Mouse (Mus musculus) spleen, adult 18-20 months (tissue): ENCODE measurements around the gene Map2k6.

Experiments used
- DNase-seq, 2 experiments: peaks; one replicate each; pipeline ENCODE4 v3.0.0; 2022; ENCODE audit warnings: mixed read lengths in 2 of 2

Map2k6 gene

DNA sequence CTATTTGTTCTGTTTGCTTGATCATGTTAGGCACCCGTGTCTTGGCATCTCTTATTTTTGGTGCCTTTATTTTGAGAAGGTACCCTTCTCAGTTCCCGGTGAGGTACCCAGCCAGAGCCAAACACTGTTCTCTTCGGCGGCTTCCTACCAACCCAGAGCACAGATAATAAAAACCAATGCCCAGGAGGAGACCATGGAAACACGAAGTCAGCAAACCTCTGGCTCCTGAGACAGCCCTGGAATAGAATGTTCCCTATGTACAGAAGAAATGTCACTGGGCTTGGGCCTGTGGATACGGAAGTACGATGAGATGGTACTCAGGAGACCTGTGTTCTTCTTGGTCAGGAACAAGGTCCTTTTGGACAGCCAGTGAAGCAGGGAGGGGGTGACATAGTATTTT lies 89.4 kb downstream of the Map2k6 start:
- DNase-seq = no peak

DNA sequence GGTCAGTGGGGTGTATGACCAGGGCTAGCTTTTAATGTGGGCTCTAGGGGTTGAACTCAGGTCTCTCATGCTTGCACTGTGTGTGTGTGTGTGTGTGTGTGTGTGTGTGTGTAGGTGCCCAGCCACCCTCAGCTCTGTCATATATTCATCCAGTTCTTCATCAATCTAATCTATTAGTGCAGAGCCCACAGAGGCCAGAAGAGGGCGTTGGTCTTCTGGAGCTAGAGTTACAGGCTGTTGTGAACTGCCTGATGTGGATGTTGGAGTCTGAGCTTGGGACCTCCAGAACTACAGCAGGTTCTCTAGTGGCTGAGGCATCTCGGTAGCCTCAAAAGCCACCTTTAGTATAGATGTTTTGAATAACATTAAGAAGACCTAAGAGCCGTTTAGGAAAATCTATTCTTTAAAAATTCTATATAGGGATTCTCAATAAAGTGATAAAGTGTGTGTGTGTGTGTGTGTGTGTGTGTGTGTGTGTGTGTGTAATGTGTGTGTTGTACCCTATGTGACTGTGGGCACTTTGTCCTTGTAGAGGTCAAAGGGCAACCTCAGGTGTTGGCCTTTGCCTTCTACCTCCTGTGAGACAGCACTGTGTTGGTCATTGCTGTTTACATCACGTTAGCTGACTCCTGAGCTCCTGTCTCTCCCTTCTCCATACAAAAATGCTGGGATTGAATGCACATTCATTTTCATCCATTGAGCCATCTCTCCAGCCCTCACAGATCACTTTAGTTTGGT lies 96.6 kb downstream of the Map2k6 start:
- DNase-seq = no peak

GRCm38 (mm10) chr11:110496061-110496446 lies 97.1 kb downstream of the Map2k6 start:
- peak in 1 of 2 experiments; percentile 44 for DNase-seq

DNA sequence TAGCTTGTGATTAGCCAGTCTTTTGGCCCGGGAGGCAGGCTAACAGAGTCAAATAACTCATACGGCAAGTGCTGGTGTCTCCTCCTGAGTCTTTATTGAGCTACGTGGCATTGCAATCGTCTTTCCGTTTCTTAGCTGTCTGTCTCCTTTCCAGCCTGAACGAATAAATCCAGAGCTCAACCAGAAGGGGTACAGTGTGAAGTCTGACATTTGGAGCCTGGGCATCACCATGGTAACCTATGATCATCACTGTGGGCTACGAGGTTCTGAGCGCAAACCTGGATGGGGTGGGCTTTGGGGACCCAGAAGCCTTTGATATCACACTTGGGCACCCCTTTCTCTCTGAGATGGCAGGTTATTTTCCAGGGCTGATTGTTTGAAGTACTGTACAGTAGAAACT lies 98.8 kb downstream of the Map2k6 start:
- DNase-seq = no peak

DNA sequence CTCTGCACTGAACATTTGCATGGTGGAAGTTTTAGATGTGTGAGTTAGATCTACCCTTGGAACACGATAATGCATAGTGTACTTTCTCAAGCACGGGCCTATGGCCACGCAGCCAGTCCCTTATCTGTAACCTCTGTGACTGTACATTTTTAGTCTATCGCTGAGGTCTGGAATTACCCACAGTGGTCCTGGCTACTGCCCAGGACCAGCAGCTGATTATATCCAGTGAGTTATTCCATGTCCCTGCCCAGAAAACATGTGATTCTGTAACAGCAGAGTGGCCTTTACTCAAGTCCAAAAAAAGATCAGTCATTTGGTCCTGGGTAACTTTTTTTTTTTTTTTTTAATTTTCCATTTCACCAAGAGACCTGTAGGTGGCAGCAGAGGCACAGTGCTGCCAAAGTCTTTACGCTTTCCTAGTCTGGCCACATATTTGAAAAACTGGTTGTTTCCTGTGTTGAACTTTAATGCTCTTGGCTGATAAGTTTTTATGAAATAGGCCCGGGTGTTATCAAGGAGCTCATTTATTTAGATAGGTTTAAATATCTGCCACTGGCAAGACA lies 99.8 kb downstream of the Map2k6 start:
- DNase-seq = no peak

DNA sequence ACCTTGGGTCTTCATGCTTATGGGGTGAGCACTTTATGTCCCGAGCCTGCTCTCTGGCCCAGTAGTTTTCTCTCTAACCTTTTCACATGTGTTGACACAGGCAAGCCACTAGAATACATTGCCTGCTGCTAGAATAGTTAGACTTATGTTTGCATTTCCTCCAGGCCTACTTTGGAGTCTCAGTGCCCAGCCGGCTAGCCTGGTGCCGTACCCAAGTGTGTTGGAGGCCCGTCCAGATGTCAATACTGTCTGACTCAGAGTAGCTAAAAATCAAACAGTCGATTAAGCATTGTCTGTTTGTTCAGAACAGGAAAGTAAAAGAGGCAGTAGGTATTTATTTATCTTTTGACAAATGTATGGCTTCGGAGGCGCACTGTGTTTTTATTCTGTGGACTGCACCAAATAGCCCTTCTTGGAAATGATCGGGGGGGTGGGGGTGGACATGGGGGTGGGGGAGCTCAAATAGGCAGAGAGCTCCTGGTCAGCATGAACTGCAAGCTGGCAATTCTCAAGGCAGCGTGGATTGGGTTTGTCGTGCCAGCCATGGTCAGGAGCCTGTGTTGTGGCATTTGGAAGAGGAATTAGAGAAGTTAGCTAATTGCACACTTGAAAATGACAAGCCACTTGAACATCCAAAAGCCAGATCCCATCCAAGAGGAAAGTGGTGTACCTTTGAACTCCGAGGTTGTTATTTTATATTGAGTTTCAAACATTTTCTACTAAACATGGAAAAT lies 104.2 kb downstream of the Map2k6 start:
- DNase-seq = no peak

DNA sequence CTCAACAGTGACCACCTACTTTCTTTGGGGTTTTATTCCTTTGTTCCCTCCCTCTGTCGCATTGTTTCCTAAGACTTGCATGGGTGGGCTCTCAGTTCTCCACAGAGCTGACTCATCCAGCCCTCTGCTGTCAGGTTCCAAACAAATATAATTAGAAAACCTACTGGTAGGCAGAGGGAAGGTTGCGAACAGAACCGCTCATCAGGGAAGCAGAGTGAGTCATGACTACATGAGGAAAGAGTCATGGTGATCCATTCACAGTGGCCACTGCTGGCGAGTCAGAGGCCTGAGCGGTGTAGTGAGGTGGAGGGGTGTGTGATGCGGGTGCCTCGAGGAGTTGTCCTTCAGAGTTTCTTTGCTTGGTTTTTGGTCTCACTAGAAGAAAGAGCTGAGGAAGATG lies 112.5 kb downstream of the Map2k6 start:
- no peak for DNase-seq

- DNase-seq = no peak
These were observed 119.7 kb downstream of the Map2k6 start for GRCm38 (mm10) chr11:110518648-110519047.

DNA sequence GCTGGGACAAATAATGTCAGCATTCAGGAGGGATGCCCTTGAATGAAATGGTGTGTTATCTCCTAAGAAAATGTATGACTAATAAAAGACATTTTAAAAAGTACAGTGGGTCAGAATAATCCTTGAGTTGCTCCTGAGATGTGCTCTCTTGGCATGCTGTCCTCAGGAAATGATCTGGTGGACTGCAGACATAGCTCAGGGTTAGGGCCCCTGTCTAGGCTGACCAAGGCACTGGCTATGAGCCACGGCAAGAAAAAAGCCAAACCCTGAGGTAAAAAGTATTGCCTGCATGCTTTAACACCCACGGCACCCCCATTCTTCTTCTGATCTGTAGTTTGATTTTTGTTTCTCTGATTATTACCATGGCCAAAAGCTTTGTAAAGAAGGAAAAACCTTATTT lies 124.0 kb downstream of the Map2k6 start:
- DNase-seq = no peak

DNA sequence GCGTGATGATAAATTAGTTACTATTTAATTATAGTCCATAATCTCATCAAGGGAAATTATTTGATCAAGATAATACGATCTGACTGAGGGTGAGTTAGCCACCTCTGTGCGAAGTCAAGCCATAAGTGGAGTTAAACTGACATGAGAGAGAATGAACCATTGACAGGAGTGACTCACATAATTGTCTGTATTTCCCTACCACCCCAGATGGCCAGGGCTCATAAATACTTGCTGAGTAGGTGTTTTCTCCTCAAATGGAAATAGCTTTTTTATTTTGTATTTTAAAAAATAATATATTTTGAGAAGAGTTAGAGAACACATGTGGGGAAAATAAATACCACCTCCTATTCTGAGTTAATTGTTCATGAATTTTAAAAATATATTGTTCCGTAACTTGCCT lies 127.2 kb downstream of the Map2k6 start:
- no peak for DNase-seq

- DNase-seq = no peak
These were observed 132.2 kb downstream of the Map2k6 start for GRCm38 (mm10) chr11:110531087-110531486.

GRCm38 (mm10) chr11:110534856-110535255 lies 135.9 kb downstream of the Map2k6 start:
- DNase-seq = no peak

DNA sequence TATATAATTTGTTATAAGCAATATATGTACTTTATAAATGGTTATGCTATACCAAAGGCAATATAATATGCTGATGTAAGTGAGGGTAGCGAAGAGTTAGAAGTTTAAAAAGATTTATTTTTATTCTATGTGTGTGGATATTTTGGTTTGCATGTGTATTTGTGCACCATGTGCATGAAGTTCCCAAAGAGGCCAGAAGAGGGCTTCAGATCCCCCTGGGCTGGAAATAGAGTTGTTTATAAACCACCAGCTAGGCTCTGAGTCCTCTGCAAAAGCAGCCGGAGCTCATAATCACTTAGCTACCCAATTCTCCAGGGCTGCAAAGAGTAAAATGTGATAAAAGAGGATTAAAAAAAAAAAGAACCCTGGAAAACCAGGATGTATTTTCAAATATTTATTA lies 137.6 kb downstream of the Map2k6 start:
- no peak for DNase-seq

DNA sequence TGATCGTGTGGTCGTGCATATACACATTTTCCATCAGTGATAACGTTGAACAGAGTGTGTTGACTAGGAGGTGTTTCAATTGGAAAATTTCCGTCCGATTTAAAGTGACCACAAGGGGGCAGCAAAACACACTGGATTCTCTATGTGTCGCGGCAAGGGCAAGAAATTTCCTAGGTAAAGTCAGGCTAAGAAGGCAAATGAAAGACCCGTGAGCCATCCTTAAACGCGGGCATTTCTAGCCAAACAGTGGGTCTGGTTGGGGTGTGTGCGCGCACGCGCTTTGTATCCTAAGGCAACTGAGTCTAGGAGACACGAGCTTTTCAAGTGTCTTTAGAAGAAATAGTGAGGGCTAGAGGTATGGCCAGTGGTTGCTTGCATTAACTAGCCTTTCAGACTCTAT lies 138.7 kb downstream of the Map2k6 start:
- DNase-seq = peak; percentile 10 to 60

GRCm38 (mm10) chr11:110538206-110538605 lies 139.3 kb downstream of the Map2k6 start:
- no peak for DNase-seq

- no peak for DNase-seq
These were observed 143.0 kb downstream of the Map2k6 start for GRCm38 (mm10) chr11:110541933-110542332.

GRCm38 (mm10) chr11:110544419-110545210 lies 145.7 kb downstream of the Map2k6 start:
- DNase-seq = no peak

- no peak for DNase-seq
These were observed 146.5 kb downstream of the Map2k6 start for GRCm38 (mm10) chr11:110545416-110545815.

DNA sequence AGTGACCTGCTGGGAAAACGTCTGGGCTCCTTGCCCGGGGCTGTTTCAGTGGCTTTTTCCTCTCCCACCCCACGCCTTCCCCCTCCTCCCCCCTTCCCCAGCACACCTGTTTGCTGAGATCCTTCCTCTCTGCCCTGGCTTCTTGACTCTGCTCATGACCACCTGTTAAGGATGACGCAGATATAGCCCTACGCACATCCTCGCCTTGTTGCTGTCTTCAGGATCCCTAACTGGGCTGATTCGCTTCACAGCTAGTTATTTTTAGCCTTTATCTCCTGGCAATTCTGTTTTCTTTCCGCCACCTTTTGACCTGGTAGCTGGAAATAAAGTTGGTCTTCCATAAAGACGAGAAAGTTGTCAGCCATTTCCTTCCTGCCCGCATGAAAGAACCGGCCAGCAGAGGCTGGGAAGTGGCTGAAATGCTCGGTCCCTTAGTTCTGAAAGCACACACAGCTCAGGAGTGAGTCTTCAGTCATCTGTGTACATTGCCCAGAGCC lies 152.6 kb downstream of the Map2k6 start:
- no peak for DNase-seq

- no peak for DNase-seq
These were observed 163.6 kb downstream of the Map2k6 start for GRCm38 (mm10) chr11:110562320-110563081.

- no peak for DNase-seq
These were observed 164.3 kb downstream of the Map2k6 start for GRCm38 (mm10) chr11:110563272-110563671.

GRCm38 (mm10) chr11:110563801-110564200 lies 164.9 kb downstream of the Map2k6 start:
- no peak for DNase-seq
